Mouse (Mus musculus): ENCODE results near the gene 2900011O08Rik.

DNA sequence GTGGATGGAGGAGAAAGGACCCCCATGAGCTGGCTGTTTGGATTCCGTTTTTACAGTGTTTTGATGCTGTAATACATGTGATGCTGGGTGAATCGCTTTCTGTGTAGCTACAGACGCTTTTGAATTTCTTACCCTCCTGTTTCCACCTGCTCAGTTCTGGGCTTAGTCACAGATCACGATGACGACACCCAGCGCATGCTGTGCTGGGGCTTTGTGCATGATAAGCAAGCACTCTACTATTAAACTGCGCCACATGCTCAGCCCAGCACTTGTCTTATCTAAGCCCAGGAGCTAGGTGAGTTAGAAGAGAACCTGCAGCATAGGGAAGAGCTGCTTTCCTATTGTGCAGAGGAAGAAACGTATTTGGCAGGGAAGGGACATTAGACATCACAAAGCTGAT is 58.3 kb downstream of the 2900011O08Rik start:
- TF ChIP-seq POLR2A (IDR thresholded peaks at IDR 0.05; ENCODE audit: insufficient read depth, low read depth, low read length) (no peak), CTCF (IDR thresholded peaks at IDR 0.05; ENCODE audit: insufficient read depth, low read depth, low read length) (no peak)

Data from olfactory bulb, adult 2 months (tissue).